9 mouse cellular contexts compared by ENCODE assay signal in genomic region chr2:170287301-170287885, GRCm38 (mm10).
A peak's percentile ranks its signal among the peaks of the same experiment; 100 is the strongest.
DNase-seq lines count a peak whose midpoint lies in the region; ATAC-seq lines count a peak whose summit lies in the region.
"Had no signal": no experiment of that assay in that cellular context is flagged by ENCODE, and none has a peak within 500 bp of the region (broad histone marks: within the 10 kb centered on the region; RNA-seq: fewer than 3 reads in every experiment).

No protein-coding gene starts in this region.

- H3K27me3 ChIP-seq in hindbrain, embryonic 11.5 days (ENCODE audit: control insufficient read depth, insufficient read depth, low read length) = no peaks in the 10 kb centered on the region
- no peaks in the 10 kb centered on the region for H3K27me3 ChIP-seq in lung, embryonic 16.5 days (ENCODE audit: control insufficient read depth, insufficient read depth, low read depth, low read length)

- H3K9ac ChIP-seq in hindbrain, embryonic 11.5 days (ENCODE audit: low read depth, low read length) = peak overlapping the region; percentile 45
- peak overlapping the region; percentile 63 for H3K9ac ChIP-seq in lung, embryonic 16.5 days (ENCODE audit: low read length)

- peak overlapping the region; percentile 67 for H3K4me2 ChIP-seq in hindbrain, embryonic 11.5 days (replicated peaks; ENCODE audit: low read depth, low read length)
- H3K4me2 ChIP-seq in lung, embryonic 16.5 days (ENCODE audit: low read depth, low read length) = peak overlapping the region; percentile 84

- H3K36me3 ChIP-seq in hindbrain, embryonic 11.5 days (ENCODE audit: control insufficient read depth, insufficient read depth, low read length) = no peaks in the 10 kb centered on the region
- no peaks in the 10 kb centered on the region for H3K36me3 ChIP-seq in lung, embryonic 16.5 days (ENCODE audit: control insufficient read depth, insufficient read depth, low read length)
- H3K36me3 ChIP-seq: G1E had no signal

- peak overlapping the region; percentile 70 for H3K27ac ChIP-seq in hindbrain, embryonic 11.5 days (ENCODE audit: low read depth, low read length)
- peak overlapping the region; percentile 91 for H3K27ac ChIP-seq in lung, embryonic 16.5 days (ENCODE audit: low read length)

- no peaks in the 10 kb centered on the region for H3K9me3 ChIP-seq in hindbrain, embryonic 11.5 days (ENCODE audit: control insufficient read depth, low read length)
- no peaks in the 10 kb centered on the region for H3K9me3 ChIP-seq in lung, embryonic 16.5 days (ENCODE audit: control insufficient read depth, low read length)
- H3K9me3 ChIP-seq: G1E had no signal

- ATAC-seq in hindbrain, embryonic 11.5 days (ENCODE audit: low FRiP score) = peak; percentile 56; the same call in 1 of the 2 replicates
- peak; percentile 62 for ATAC-seq in lung, embryonic 16.5 days (ENCODE audit: low read depth)

- WGBS in hindbrain, embryonic 11.5 days = under 1% methylated on average over 27 of the region's 27 CpGs
- WGBS in lung, embryonic 16.5 days = under 1% methylated on average over 27 of the region's 27 CpGs

- DNase-seq in urinary bladder, adult 18-20 months (ENCODE audit: low spot score in 2 of 2) = peak; percentile 60
- no peak for DNase-seq in urinary bladder, postnatal 10 days (ENCODE audit: low spot score)
- peak; percentile 37 for DNase-seq in frontal cortex, postnatal 14 days (ENCODE audit: low spot score in 2 of 2)
- peak; percentile 68 for DNase-seq in hindbrain, embryonic 11.5 days (ENCODE audit: low spot score)
- DNase-seq in layer of hippocampus, postnatal 14 days (ENCODE audit: low spot score in 2 of 2) = peak; percentile 55 to 66
- DNase-seq in ovary, postnatal 10 days (ENCODE audit: low spot score) = peak; percentile 55
- DNase-seq in c-Kit-positive CD71-positive TER-119-positive erythroid progenitor cells, embryonic 14.5 days (ENCODE audit: low spot score) = no peak

- H3K4me1 ChIP-seq in hindbrain, embryonic 11.5 days (replicated peaks; ENCODE audit: control insufficient read depth, insufficient read depth, low read length) = peaks cover 6% of the 10 kb centered on the region
- H3K4me1 ChIP-seq in lung, embryonic 16.5 days (replicated peaks; ENCODE audit: control insufficient read depth, insufficient read depth, low read length) = peaks cover 45% of the 10 kb centered on the region

- peak overlapping the region; percentile 32 for H3K4me3 ChIP-seq in hindbrain, embryonic 11.5 days (ENCODE audit: low read depth, low read length)
- H3K4me3 ChIP-seq in lung, embryonic 16.5 days (ENCODE audit: low read length) = peak overlapping the region; percentile 50

Comparison
In these comparisons a context has a peak if more than half of its experiments do, and no peak if none do; other contexts are left out.
1. DNase-seq: peak in urinary bladder, adult 18-20 months (2 of 2), frontal cortex, postnatal 14 days (2 of 2), hindbrain, embryonic 11.5 days (single experiment), layer of hippocampus, postnatal 14 days (2 of 2) and ovary, postnatal 10 days (single experiment); none in urinary bladder, postnatal 10 days (single experiment) and c-Kit-positive CD71-positive TER-119-positive erythroid progenitor cells, embryonic 14.5 days (single experiment).